Mouse (Mus musculus) midbrain, embryonic 13.5 days (tissue): ENCODE measurements at regions not wholly inside any gene's neighbourhood (a gene's known extent, or its start where the extent isn't known, plus 50 kb on each side); places are given as distances from the start of the nearest gene placed in this dataset.

Source experiments
- ATAC-seq: fragments of 200-750 bp; cut with Nextera tagmentation; 2 replicates; pipeline ENCODE4 v1.8.0; 2017; ENCODE audit warnings: mild to moderate bottlenecking, moderate TSS enrichment, moderate library complexity
- H3K27ac ChIP-seq: fragments of 300-500 bp; sonication (generic); 2 replicates; pipeline ENCODE4 v1.5.1; 2015; ENCODE audit warnings: inconsistent platforms, mild to moderate bottlenecking, moderate library complexity
- H3K27me3 ChIP-seq: fragments of 300-500 bp; sonication (generic); 2 replicates; pipeline ENCODE4 v1.6.1; 2015; ENCODE audit warnings: mild to moderate bottlenecking, inconsistent platforms
- H3K36me3 ChIP-seq: fragments of 300-500 bp; sonication (generic); 2 replicates; pipeline ENCODE4 v1.6.1; 2015; ENCODE audit warnings: mild to moderate bottlenecking, inconsistent platforms
- H3K4me1 ChIP-seq: fragments of 300-500 bp; sonication (generic); replicated peaks from 2 replicates; pipeline ENCODE4 v1.6.1; 2015; ENCODE audit warnings: inconsistent platforms
- H3K4me2 ChIP-seq: fragments of 300-500 bp; sonication (generic); replicated peaks from 2 replicates; pipeline ENCODE4 v1.6.1; 2015; ENCODE audit warnings: moderate library complexity, mild to moderate bottlenecking, inconsistent platforms
- H3K4me3 ChIP-seq: fragments of 300-500 bp; sonication (generic); replicated peaks from 2 replicates; pipeline ENCODE4 v1.5.1; 2015; ENCODE audit warnings: mild to moderate bottlenecking, inconsistent platforms
- H3K9ac ChIP-seq: fragments of 300-500 bp; sonication (generic); replicated peaks from 2 replicates; pipeline ENCODE4 v1.6.1; 2015; ENCODE audit warnings: mild to moderate bottlenecking, inconsistent platforms
- H3K9me3 ChIP-seq: fragments of 300-500 bp; sonication (generic); 2 replicates; pipeline ENCODE4 v1.6.1; 2016; ENCODE audit warnings: mild to moderate bottlenecking, inconsistent platforms
- WGBS: fragments of 180-500 bp; shearing (Covaris S2); methylation state at CpG from one replicate; pipeline ENCODE4 v1.1.7; 2015; 5-methylcytosine and 5-hydroxymethylcytosine counted together

- H3K4me2 ChIP-seq: no peak overlapping the region
- ATAC-seq: no peak
- no peaks in the 10 kb centered on the region for H3K27me3 ChIP-seq
- H3K9ac ChIP-seq: no peak overlapping the region
- no peak overlapping the region for H3K4me3 ChIP-seq
- H3K27ac ChIP-seq: no peak overlapping the region
- H3K4me1 ChIP-seq: peaks cover 8% of the 10 kb centered on the region
- no peaks in the 10 kb centered on the region for H3K36me3 ChIP-seq
- no peaks in the 10 kb centered on the region for H3K9me3 ChIP-seq
- WGBS: 88% methylated on average over 2 of the region's 2 CpGs
Measured at GRCm38 (mm10) chr11:20913042-20913441, 82.2 kb upstream of the Lgalsl start.

GRCm38 (mm10) chr11:20913598-20914296 is 82.9 kb upstream of the Lgalsl start:
- ATAC-seq: peak; percentile 72
- Histone ChIP-seq H3K27ac (no peak overlapping the region), H3K4me2 (no peak overlapping the region), H3K36me3 (no peaks in the 10 kb centered on the region), H3K9ac (no peak overlapping the region), H3K27me3 (no peaks in the 10 kb centered on the region), H3K4me3 (no peak overlapping the region), H3K9me3 (no peaks in the 10 kb centered on the region), H3K4me1 (peaks cover 8% of the 10 kb centered on the region)
- WGBS: 30% methylated on average over 8 of the region's 8 CpGs

GRCm38 (mm10) chr11:20914297-20914997 is 83.6 kb upstream of the Lgalsl start:
- WGBS: 82% methylated on average over 12 of the region's 12 CpGs

GRCm38 (mm10) chr11:20915182-20915602 is 84.3 kb upstream of the Lgalsl start:
- Histone ChIP-seq H3K4me1 (peaks cover 8% of the 10 kb centered on the region), H3K4me3 (no peak overlapping the region), H3K9me3 (no peaks in the 10 kb centered on the region), H3K27me3 (no peaks in the 10 kb centered on the region), H3K4me2 (no peak overlapping the region), H3K27ac (no peak overlapping the region), H3K9ac (no peak overlapping the region), H3K36me3 (no peaks in the 10 kb centered on the region)
- ATAC-seq: peak; percentile 57
- 41% methylated on average over 8 of the region's 8 CpGs for WGBS

More at GRCm38 (mm10) chr11:20914297-20914997, 83.6 kb upstream of the Lgalsl start:
- no peaks in the 10 kb centered on the region for H3K36me3 ChIP-seq
- H3K27ac ChIP-seq: no peak overlapping the region
- H3K4me1 ChIP-seq: peaks cover 8% of the 10 kb centered on the region
- H3K27me3 ChIP-seq: no peaks in the 10 kb centered on the region
- H3K9me3 ChIP-seq: no peaks in the 10 kb centered on the region
- no peak overlapping the region for H3K4me2 ChIP-seq
- no peak overlapping the region for H3K4me3 ChIP-seq
- no peak overlapping the region for H3K9ac ChIP-seq
- ATAC-seq: 0 out of 2 replicates have a peak, but pooled peaks have one; percentile 32

GRCm38 (mm10) chr11:20915687-20916432 is 85.0 kb upstream of the Lgalsl start:
- Histone ChIP-seq H3K9ac (no peak overlapping the region), H3K4me3 (no peak overlapping the region), H3K4me2 (no peak overlapping the region), H3K27me3 (no peaks in the 10 kb centered on the region), H3K9me3 (no peaks in the 10 kb centered on the region), H3K36me3 (no peaks in the 10 kb centered on the region), H3K4me1 (peaks cover 8% of the 10 kb centered on the region), H3K27ac (no peak overlapping the region)
- WGBS: 48% methylated on average over 7 of the region's 7 CpGs
- ATAC-seq: no peak

- Histone ChIP-seq H3K4me3 (no peak overlapping the region), H3K27me3 (no peaks in the 10 kb centered on the region), H3K27ac (no peak overlapping the region), H3K9me3 (no peaks in the 10 kb centered on the region), H3K4me1 (peaks cover 8% of the 10 kb centered on the region), H3K36me3 (no peaks in the 10 kb centered on the region), H3K4me2 (no peak overlapping the region), H3K9ac (no peak overlapping the region)
- 77% methylated on average over 6 of the region's 6 CpGs for WGBS
- ATAC-seq: no peak
Measured at GRCm38 (mm10) chr11:20916473-20916911, 85.6 kb upstream of the Lgalsl start.

GRCm38 (mm10) chr11:20916961-20917360 is 86.1 kb upstream of the Lgalsl start:
- Histone ChIP-seq H3K4me3 (no peak overlapping the region), H3K36me3 (no peaks in the 10 kb centered on the region), H3K9me3 (no peaks in the 10 kb centered on the region), H3K27me3 (no peaks in the 10 kb centered on the region), H3K4me2 (no peak overlapping the region), H3K27ac (no peak overlapping the region), H3K9ac (no peak overlapping the region), H3K4me1 (peaks cover 8% of the 10 kb centered on the region)
- ATAC-seq: no peak
- 90% methylated on average over 7 of the region's 7 CpGs for WGBS

GRCm38 (mm10) chr11:20917483-20917882 is 86.6 kb upstream of the Lgalsl start:
- no peak overlapping the region for H3K9ac ChIP-seq
- H3K4me3 ChIP-seq: no peak overlapping the region
- H3K27me3 ChIP-seq: no peaks in the 10 kb centered on the region
- no peak overlapping the region for H3K4me2 ChIP-seq
- H3K27ac ChIP-seq: no peak overlapping the region
- H3K4me1 ChIP-seq: peaks cover 8% of the 10 kb centered on the region
- WGBS: 77% methylated on average over 5 of the region's 5 CpGs
- ATAC-seq: no peak
- no peaks in the 10 kb centered on the region for H3K36me3 ChIP-seq
- H3K9me3 ChIP-seq: no peaks in the 10 kb centered on the region

GRCm38 (mm10) chr11:20923115-20923514 is 92.3 kb upstream of the Lgalsl start:
- Histone ChIP-seq H3K4me3 (no peak overlapping the region), H3K27ac (no peak overlapping the region), H3K36me3 (no peaks in the 10 kb centered on the region), H3K27me3 (no peaks in the 10 kb centered on the region), H3K4me1 (peaks cover 12% of the 10 kb centered on the region), H3K9ac (no peak overlapping the region), H3K9me3 (no peaks in the 10 kb centered on the region), H3K4me2 (no peak overlapping the region)
- ATAC-seq: peak; percentile 93
- 21% methylated on average over 6 of the region's 6 CpGs for WGBS

- H3K4me3 ChIP-seq: no peak overlapping the region
- H3K27ac ChIP-seq: no peak overlapping the region
- no peaks in the 10 kb centered on the region for H3K36me3 ChIP-seq
- no peak overlapping the region for H3K4me2 ChIP-seq
- H3K4me1 ChIP-seq: no peaks in the 10 kb centered on the region
- H3K9me3 ChIP-seq: no peaks in the 10 kb centered on the region
- WGBS: 91% methylated on average over 1 of the region's 1 CpGs
- H3K9ac ChIP-seq: no peak overlapping the region
- H3K27me3 ChIP-seq: no peaks in the 10 kb centered on the region
- no peak for ATAC-seq
Measured at GRCm38 (mm10) chr11:20929426-20929825, 98.6 kb upstream of the Lgalsl start.

- no peak overlapping the region for H3K4me2 ChIP-seq
- ATAC-seq: no peak
- H3K9me3 ChIP-seq: no peaks in the 10 kb centered on the region
- H3K4me3 ChIP-seq: no peak overlapping the region
- H3K36me3 ChIP-seq: no peaks in the 10 kb centered on the region
- H3K27ac ChIP-seq: no peak overlapping the region
- no peak overlapping the region for H3K9ac ChIP-seq
- no peaks in the 10 kb centered on the region for H3K4me1 ChIP-seq
- WGBS: 57% methylated on average over 2 of the region's 2 CpGs
- no peaks in the 10 kb centered on the region for H3K27me3 ChIP-seq
Measured at GRCm38 (mm10) chr11:20930045-20930444, 99.2 kb upstream of the Lgalsl start.

- Histone ChIP-seq H3K27ac (no peak overlapping the region), H3K27me3 (no peaks in the 10 kb centered on the region), H3K9me3 (no peaks in the 10 kb centered on the region), H3K36me3 (no peaks in the 10 kb centered on the region), H3K4me3 (no peak overlapping the region), H3K4me2 (no peak overlapping the region), H3K4me1 (no peaks in the 10 kb centered on the region), H3K9ac (no peak overlapping the region)
- 90% methylated on average over 5 of the region's 5 CpGs for WGBS
- ATAC-seq: no peak
Measured at GRCm38 (mm10) chr11:20930573-20930972, 99.7 kb upstream of the Lgalsl start.
